Mouse (Mus musculus): ENCODE measurements around the gene Memo1. TPM values are rescaled to one million over a fixed set of nuclear protein-coding genes. Genes with fewer than 3 reads are reported as not detected.
A peak's percentile ranks its signal among the peaks of the same experiment; 100 is the strongest.
"Not testable (repeated sequence)": the region's sequence is repeated elsewhere in the genome, so short reads cannot be mapped to it uniquely, and the experiment has no call there.

Memo1 gene
- total and polyA plus RNA-seq, 3 experiments = 63.1 to 75.3 TPM; not detected in 1

DNA sequence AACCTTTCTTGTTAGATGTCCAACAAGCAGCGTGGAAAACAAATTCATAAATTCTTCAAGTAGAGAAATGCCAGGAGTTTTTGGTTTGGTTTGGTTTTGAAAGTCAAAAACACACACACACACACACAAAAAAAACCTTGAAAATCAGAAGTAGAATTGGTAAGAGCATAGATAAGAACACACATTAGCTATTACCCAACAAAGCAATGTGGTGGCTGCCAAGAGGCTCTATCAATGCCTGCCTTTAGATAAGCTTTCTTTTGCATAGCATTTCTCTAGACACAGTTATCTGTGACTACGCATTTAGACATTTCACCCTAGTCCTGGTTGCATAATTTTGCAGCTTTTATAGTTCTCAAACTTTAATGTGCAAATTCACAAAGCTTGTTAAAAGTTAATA lies 115.7 kb downstream of the Memo1 start:
- not testable (repeated sequence) for H3K36me3 ChIP-seq (ENCODE audit: control insufficient read depth in 1 of 2, insufficient read depth in 2 of 2, low read length in 2 of 2); H3K9ac ChIP-seq (ENCODE audit: control insufficient read depth, low read depth, low read length, poor library complexity, severe bottlenecking); H3K79me2 ChIP-seq (ENCODE audit: control insufficient read depth, insufficient read depth, low read length, poor library complexity); H3K27ac ChIP-seq (ENCODE audit: control insufficient read depth, low read depth, low read length); H3K9me3 ChIP-seq (replicated peaks; ENCODE audit: insufficient read depth, low read length); H3K4me3 ChIP-seq (ENCODE audit: control insufficient read depth in 1 of 2, insufficient read depth in 1 of 2, low read depth in 2 of 2, low read length in 2 of 2); H3K4me1 ChIP-seq (ENCODE audit: control insufficient read depth in 1 of 2, insufficient read depth in 2 of 2, low read length in 2 of 2); H3K27me3 ChIP-seq (ENCODE audit: control insufficient read depth in 1 of 2, insufficient read depth in 2 of 2, low read length in 2 of 2)
- DNase-seq (ENCODE audit: low read depth, low spot score) = peak; percentile 77
- TF ChIP-seq MAFK (IDR thresholded peaks at IDR 0.05; ENCODE audit: borderline replicate concordance, low read depth, low read length) (peak; percentile 71; the same call in 1 of the 2 replicates), ETS1 (IDR thresholded peaks at IDR 0.05; ENCODE audit: low read depth, low read length) (peak; percentile 86), RCOR1 (IDR thresholded peaks at IDR 0.05; ENCODE audit: low read depth, low read length) (peak; percentile 95), TCF12 (IDR thresholded peaks at IDR 0.05; ENCODE audit: low read depth, low read length) (peak; percentile 71), MXI1 (IDR thresholded peaks at IDR 0.05; ENCODE audit: low read depth, low read length) (peak; percentile 53), MYC (IDR thresholded peaks at IDR 0.05; ENCODE audit: low read depth, low read length) (0 out of 2 replicates have a peak, but pooled peaks have one; percentile 45), ZNF384 (IDR thresholded peaks at IDR 0.05; ENCODE audit: low read depth, low read length) (peak; percentile 92), EP300 (IDR thresholded peaks at IDR 0.05; ENCODE audit: low read depth in 1 of 2, low read length in 2 of 2) (peak; percentile 77 to 89), GATA1 (IDR thresholded peaks at IDR 0.05; ENCODE audit: low read depth, low read length) (peak; percentile 94), SMC3 (IDR thresholded peaks at IDR 0.05; ENCODE audit: low read depth, low read length) (peak; percentile 18; the same call in 1 of the 2 replicates)

GRCm38 (mm10) chr17:74173726-74174125 lies 121.6 kb downstream of the Memo1 start:
- Histone ChIP-seq H3K27me3 (ENCODE audit: control insufficient read depth in 1 of 2, insufficient read depth in 2 of 2, low read length in 2 of 2) (no peaks in the 10 kb centered on the region), H3K4me3 (ENCODE audit: control insufficient read depth in 1 of 2, insufficient read depth in 1 of 2, low read depth in 2 of 2, low read length in 2 of 2) (no peak overlapping the region), H3K9ac (ENCODE audit: control insufficient read depth, low read depth, low read length, poor library complexity, severe bottlenecking) (no peak overlapping the region), H3K4me1 (ENCODE audit: control insufficient read depth in 1 of 2, insufficient read depth in 2 of 2, low read length in 2 of 2) (no peaks in the 10 kb centered on the region), H3K9me3 (replicated peaks; ENCODE audit: insufficient read depth, low read length) (no peaks in the 10 kb centered on the region), H3K27ac (ENCODE audit: control insufficient read depth, low read depth, low read length) (no peak overlapping the region), H3K79me2 (ENCODE audit: control insufficient read depth, insufficient read depth, low read length, poor library complexity) (no peaks in the 10 kb centered on the region), H3K36me3 (ENCODE audit: control insufficient read depth in 1 of 2, insufficient read depth in 2 of 2, low read length in 2 of 2) (no peaks in the 10 kb centered on the region; a peak in 1 of 4 replicates)
- TF ChIP-seq CTCF (IDR thresholded peaks at IDR 0.05 in 2 of 3, conservative IDR thresholded peaks at IDR 0.05 in 1 of 3; ENCODE audit: control insufficient read depth in 1 of 3, insufficient read depth in 1 of 3, low read depth in 2 of 3, low read length in 3 of 3, poor library complexity in 1 of 3, severe bottlenecking in 1 of 3) (no peak), MAX (IDR thresholded peaks at IDR 0.05; ENCODE audit: low read length) (no peak), TAL1 (IDR thresholded peaks at IDR 0.05; ENCODE audit: low read length) (no peak)
- no peak for DNase-seq (ENCODE audit: low read depth, low spot score)

- no peaks in the 10 kb centered on the region for H3K79me2 ChIP-seq (ENCODE audit: control insufficient read depth, insufficient read depth, low read length, poor library complexity)
- H3K27me3 ChIP-seq (ENCODE audit: control insufficient read depth in 1 of 2, insufficient read depth in 2 of 2, low read length in 2 of 2) = no peaks in the 10 kb centered on the region
- H3K4me3 ChIP-seq (ENCODE audit: control insufficient read depth in 1 of 2, insufficient read depth in 1 of 2, low read depth in 2 of 2, low read length in 2 of 2) = no peak overlapping the region
- H3K9me3 ChIP-seq (replicated peaks; ENCODE audit: insufficient read depth, low read length) = no peaks in the 10 kb centered on the region
- H3K36me3 ChIP-seq (ENCODE audit: control insufficient read depth in 1 of 2, insufficient read depth in 2 of 2, low read length in 2 of 2) = no peaks in the 10 kb centered on the region; a peak in 1 of 4 replicates
- no peaks in the 10 kb centered on the region for H3K4me1 ChIP-seq (ENCODE audit: control insufficient read depth in 1 of 2, insufficient read depth in 2 of 2, low read length in 2 of 2)
- DNase-seq (ENCODE audit: low read depth, low spot score) = no peak
- TF ChIP-seq TAL1 (IDR thresholded peaks at IDR 0.05; ENCODE audit: low read length) = no peak
- no peak for TF ChIP-seq TBP (IDR thresholded peaks at IDR 0.05; ENCODE audit: low read depth, low read length)
- TF ChIP-seq JUND (IDR thresholded peaks at IDR 0.05; ENCODE audit: low read depth, low read length) = no peak
- TF ChIP-seq ZMIZ1 (IDR thresholded peaks at IDR 0.05; ENCODE audit: low read depth, low read length) = no peak
- TF ChIP-seq NRF1 (IDR thresholded peaks at IDR 0.05; ENCODE audit: insufficient read depth, low read depth, low read length, poor library complexity, severe bottlenecking) = no peak
- TF ChIP-seq POLR2A (IDR thresholded peaks at IDR 0.05; ENCODE audit: control insufficient read depth in 1 of 2, insufficient read depth in 1 of 2, low read depth in 1 of 2, low read length in 2 of 2, poor library complexity in 1 of 2) = no peak
- TF ChIP-seq ZNF384 (IDR thresholded peaks at IDR 0.05; ENCODE audit: low read depth, low read length) = no peak
- no peak for TF ChIP-seq KAT2A (conservative IDR thresholded peaks at IDR 0.05; ENCODE audit: low read depth, low read length)
- no peak for TF ChIP-seq SIN3A (IDR thresholded peaks at IDR 0.05; ENCODE audit: low read length)
- TF ChIP-seq EP300 (IDR thresholded peaks at IDR 0.05; ENCODE audit: low read depth in 1 of 2, low read length in 2 of 2) = no peak
- TF ChIP-seq RCOR1 (IDR thresholded peaks at IDR 0.05; ENCODE audit: low read depth, low read length) = no peak
- TF ChIP-seq HCFC1 (IDR thresholded peaks at IDR 0.05; ENCODE audit: low read depth, low read length) = no peak
- TF ChIP-seq NELFE (IDR thresholded peaks at IDR 0.05; ENCODE audit: low read depth, low read length) = no peak
- no peak for TF ChIP-seq ETS1 (IDR thresholded peaks at IDR 0.05; ENCODE audit: low read depth, low read length)
- TF ChIP-seq POLR2AphosphoS5 (IDR thresholded peaks at IDR 0.05; ENCODE audit: borderline replicate concordance, low read depth, low read length) = no peak
- no peak for TF ChIP-seq MAFK (IDR thresholded peaks at IDR 0.05; ENCODE audit: borderline replicate concordance, low read depth, low read length)
- no peak overlapping the region for H3K9ac ChIP-seq (ENCODE audit: control insufficient read depth, low read depth, low read length, poor library complexity, severe bottlenecking)
- no peak overlapping the region for H3K27ac ChIP-seq (ENCODE audit: control insufficient read depth, low read depth, low read length)
Observed at GRCm38 (mm10) chr17:74172834-74173233, 122.5 kb downstream of the Memo1 start.
